Mouse (Mus musculus) adrenal gland (tissue): ENCODE data around the gene Tssk2.

Experiments
- intact Hi-C: fragments of 180-260 bp; cut with DNase I; formaldehyde crosslinking; loops from one replicate; pipeline ENCODE4 v1.15.1; 2025

The Tssk2 gene

GRCm38 (mm10) chr16:17896091-17896490 is 2.3 kb upstream of the Tssk2 start:
- intact Hi-C loops: no loop called here

GRCm38 (mm10) chr16:17911052-17911595 is 12.7 kb downstream of the Tssk2 start, which contains the start of gene Ess2:
TSS of gene Ess2 (minus strand) at chr16:17911348.
- intact Hi-C loops: loop anchor here (10.0 kb wide), 1 partner anchor 134 kb away; no protein-coding TSS in a partner anchor

GRCm38 (mm10) chr16:17914307-17915249 is 16.1 kb downstream of the Tssk2 start, which contains the start of gene Gsc2:
TSS of gene Gsc2 (minus strand) at chr16:17915059.
- intact Hi-C loops: loop anchor here (10.0 kb wide), 1 partner anchor 130 kb away; no protein-coding TSS in a partner anchor

GRCm38 (mm10) chr16:17920586-17920985 is 22.1 kb downstream of the Tssk2 start:
- intact Hi-C loops: no loop called here

- intact Hi-C loops: no loop called here
These were observed 23.1 kb downstream of the Tssk2 start for GRCm38 (mm10) chr16:17921325-17922162.

- intact Hi-C loops: no loop called here
These were observed 23.7 kb downstream of the Tssk2 start for GRCm38 (mm10) chr16:17922163-17922538.

GRCm38 (mm10) chr16:17927351-17928082 is 29.1 kb downstream of the Tssk2 start:
- intact Hi-C loops: loop anchor here (5.0 kb wide), 1 partner anchor 60 kb away; no protein-coding TSS in a partner anchor

- intact Hi-C loops: loop anchor here (5.0 kb wide), 1 partner anchor 59 kb away; no protein-coding TSS in a partner anchor
These were observed 29.7 kb downstream of the Tssk2 start, which contains the start of gene Slc25a1 for GRCm38 (mm10) chr16:17928087-17928580. TSS of gene Slc25a1 (minus strand) at chr16:17928219.

GRCm38 (mm10) chr16:17928627-17929104 is 30.2 kb downstream of the Tssk2 start:
- intact Hi-C loops: loop anchor here (5.0 kb wide), 1 partner anchor 59 kb away; no protein-coding TSS in a partner anchor

- intact Hi-C loops: loop anchor here (5.0 kb wide), 1 partner anchor 58 kb away; no protein-coding TSS in a partner anchor
These were observed 30.8 kb downstream of the Tssk2 start for GRCm38 (mm10) chr16:17929211-17929610.

- intact Hi-C loops: loop anchor here (5.0 kb wide), 1 partner anchor 58 kb away; no protein-coding TSS in a partner anchor
These were observed 31.2 kb downstream of the Tssk2 start for GRCm38 (mm10) chr16:17929631-17930030.

- intact Hi-C loops: no loop called here
These were observed 33.5 kb downstream of the Tssk2 start for GRCm38 (mm10) chr16:17931906-17932460.

- intact Hi-C loops: no loop called here
These were observed 35.4 kb downstream of the Tssk2 start for GRCm38 (mm10) chr16:17933594-17934444.

GRCm38 (mm10) chr16:17934445-17934910 is 36.0 kb downstream of the Tssk2 start:
- intact Hi-C loops: no loop called here

- intact Hi-C loops: no loop called here
These were observed 38.3 kb downstream of the Tssk2 start for GRCm38 (mm10) chr16:17936776-17937175.

- intact Hi-C loops: no loop called here
These were observed 39.8 kb downstream of the Tssk2 start for GRCm38 (mm10) chr16:17938187-17938586.

- intact Hi-C loops: no loop called here
These were observed 40.4 kb downstream of the Tssk2 start for GRCm38 (mm10) chr16:17938821-17939220.

GRCm38 (mm10) chr16:17939255-17939751 is 40.9 kb downstream of the Tssk2 start:
- intact Hi-C loops: no loop called here
